Mouse (Mus musculus) subcutaneous adipose tissue, adult 2 months (tissue): ENCODE data around the gene Fbxo21. TPM values are rescaled to one million over a fixed set of nuclear protein-coding genes. Genes with fewer than 3 reads are reported as not detected.

ENCODE experiments used
- polyA plus RNA-seq: library from polyadenylated mRNA; depleted of rRNA; stranded (reverse); fragments of >200 nt; gene quantifications from 2 replicates; pipeline ENCODE4 v1.2.3, GENCODE M21; 2012; ENCODE audit warnings: low replicate concordance; rRNA removed

Fbxo21 gene
- 63.8 and 64.4 TPM in 2 replicates for polyA plus RNA-seq

DNA sequence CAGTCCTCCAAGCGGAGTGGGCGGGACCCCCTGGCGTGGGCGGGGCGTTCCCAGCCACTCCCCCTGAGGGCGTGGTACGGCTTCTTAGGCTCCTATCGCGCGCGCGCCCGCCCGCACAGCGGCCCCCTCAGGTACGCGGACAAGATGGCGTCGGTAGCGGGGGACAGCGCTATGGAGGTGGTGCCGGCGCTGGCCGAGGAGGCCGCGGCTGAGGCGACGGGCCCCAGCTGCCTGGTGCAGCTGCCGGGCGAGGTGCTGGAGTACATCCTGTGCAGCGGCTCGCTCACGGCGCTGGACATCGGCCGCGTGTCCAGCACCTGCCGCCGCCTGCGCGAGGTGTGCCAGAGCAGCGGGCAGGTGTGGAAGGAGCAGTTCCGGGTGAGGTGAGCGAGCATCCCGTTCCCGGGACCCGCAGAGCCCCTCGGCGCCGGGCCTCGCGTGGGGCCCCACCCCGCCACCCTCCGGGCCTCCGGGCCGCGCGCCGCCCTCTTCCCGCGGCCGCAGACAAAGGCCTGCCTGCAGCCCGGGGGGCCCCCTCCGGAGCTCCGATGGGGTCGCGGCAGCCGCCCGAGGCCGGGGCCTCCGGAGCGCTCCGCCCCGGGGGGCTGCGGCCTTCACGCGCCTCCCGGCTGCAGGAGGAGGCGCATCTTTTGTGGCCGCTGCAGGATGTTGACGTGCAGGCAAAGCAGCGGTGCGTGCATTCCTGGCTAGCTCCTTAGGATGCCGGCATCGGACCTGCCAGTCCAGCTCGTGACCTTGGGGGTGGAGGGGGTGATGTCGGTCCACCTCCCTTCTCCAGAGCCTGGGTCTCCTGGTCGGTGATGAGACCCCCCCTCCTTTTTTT is at the start of gene Fbxo21:
Gene Fbxo21 (plus strand): TSS at position 74 of the 844 bp plus-strand sequence.

DNA sequence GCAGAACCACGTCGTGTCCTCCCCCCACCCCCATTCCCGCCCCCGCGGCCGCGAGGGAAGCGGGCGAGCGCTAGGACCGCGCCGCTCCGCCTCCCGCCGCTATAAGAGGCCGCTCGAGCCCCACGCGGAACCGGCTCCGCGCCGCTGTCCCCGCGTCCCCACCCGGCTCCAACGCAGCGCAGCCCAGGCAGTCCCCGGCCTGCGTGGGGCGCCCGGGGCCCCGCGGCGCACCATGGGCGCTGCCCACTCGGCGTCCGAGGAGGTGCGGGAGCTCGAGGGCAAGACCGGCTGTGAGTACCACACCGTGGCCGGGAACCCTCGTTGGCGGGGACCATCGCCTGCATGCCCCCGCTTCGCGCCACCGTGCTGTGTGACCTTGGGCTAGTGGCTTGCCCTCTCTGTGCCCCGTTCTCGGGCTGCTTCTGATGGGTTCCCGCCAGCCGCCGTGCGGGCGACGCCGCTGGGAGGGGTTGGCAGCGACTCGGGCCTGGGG is 51.2 kb downstream of the Fbxo21 start, which contains the start of gene Tesc:
Gene Tesc (plus strand): TSS at position 46 of the 493 bp plus-strand sequence.

Other genes starting within 250 kb of the Fbxo21 start
- gene Nos1, start 195.7 kb upstream of the Fbxo21 start, polyA plus RNA-seq = 0.32 and 4.0 TPM in 2 replicates
- 1.6 and 3.8 TPM in 2 replicates for gene Tesc, start 51.0 kb downstream of the Fbxo21 start, polyA plus RNA-seq
- gene Fbxw8, start 178.7 kb downstream of the Fbxo21 start, polyA plus RNA-seq = 86.5 and 108 TPM in 2 replicates
- 0.33 and 1.2 TPM in 2 replicates for gene Hrk, start 187.9 kb downstream of the Fbxo21 start, polyA plus RNA-seq